In genomic region chr13:38526116-38526515, GRCm38 (mm10) we compare ENCODE assay signal across 9 mouse cellular contexts. TPM values are rescaled to one million over a fixed set of nuclear protein-coding genes. Genes with fewer than 3 reads are reported as not detected.
DNase-seq lines count a peak whose midpoint lies in the region; ATAC-seq and TF ChIP-seq lines count a peak whose summit lies in the region.
"Had no signal": no experiment of that assay in that cellular context is flagged by ENCODE, and none has a peak within 500 bp of the region (broad histone marks: within the 10 kb centered on the region; RNA-seq: fewer than 3 reads in every experiment).

No protein-coding gene starts in this region.

- no peak overlapping the region for H3K27ac ChIP-seq in hindbrain, embryonic 13.5 days
- no peak overlapping the region for H3K27ac ChIP-seq in kidney, embryonic 15.5 days
- H3K27ac ChIP-seq in neural tube, embryonic 13.5 days (replicated peaks), result no peak overlapping the region
- H3K27ac ChIP-seq: left cerebral cortex, adult 2 months had no signal

- TF ChIP-seq CTCF in lung, adult 2 months (IDR thresholded peaks at IDR 0.05; ENCODE audit: insufficient read depth, low read length), result no peak

- H3K4me2 ChIP-seq in hindbrain, embryonic 13.5 days, result peak overlapping the region; percentile 83; the same call in 1 of the 2 replicates
- H3K4me2 ChIP-seq in kidney, embryonic 15.5 days, result peak overlapping the region; percentile 83
- peak overlapping the region; percentile 91 for H3K4me2 ChIP-seq in neural tube, embryonic 13.5 days

- no peak for ATAC-seq in hindbrain, embryonic 13.5 days (ENCODE audit: low FRiP score)
- ATAC-seq in kidney, embryonic 15.5 days (replicated peaks; ENCODE audit: low FRiP score), result no peak
- no peak for ATAC-seq in neural tube, embryonic 13.5 days (ENCODE audit: low read depth)

- no peaks in the 10 kb centered on the region for H3K9me3 ChIP-seq in hindbrain, embryonic 13.5 days
- no peaks in the 10 kb centered on the region for H3K9me3 ChIP-seq in kidney, embryonic 15.5 days (replicated peaks)
- no peaks in the 10 kb centered on the region for H3K9me3 ChIP-seq in neural tube, embryonic 13.5 days

- no peak for DNase-seq in lung, adult 2 months
- no peak for DNase-seq in lung, postnatal 14 days
- DNase-seq in testis, postnatal 10 days (ENCODE audit: low spot score), result no peak
- DNase-seq in adrenal gland, adult (ENCODE audit: inconsistent age in 2 of 2, low spot score in 1 of 2), result no peak
- DNase-seq: thymus, postnatal 4 days had no signal

- no peak overlapping the region for H3K9ac ChIP-seq in hindbrain, embryonic 13.5 days
- no peak overlapping the region for H3K9ac ChIP-seq in kidney, embryonic 15.5 days
- 0 out of 2 replicates have a peak overlapping the region, but pooled peaks have one; percentile 85 for H3K9ac ChIP-seq in neural tube, embryonic 13.5 days

- H3K27me3 ChIP-seq in hindbrain, embryonic 13.5 days, result peaks cover 6% of the 10 kb centered on the region; the same call in 1 of the 2 replicates
- no peaks in the 10 kb centered on the region for H3K27me3 ChIP-seq in kidney, embryonic 15.5 days
- no peaks in the 10 kb centered on the region; the same call in 1 of the 2 replicates for H3K27me3 ChIP-seq in neural tube, embryonic 13.5 days

- peak overlapping the region; percentile 7 for H3K4me3 ChIP-seq in lung, adult 2 months (replicated peaks; ENCODE audit: extremely low read depth, low read depth, low read length)
- no peak overlapping the region for H3K4me3 ChIP-seq in hindbrain, embryonic 13.5 days
- peak overlapping the region; percentile 97 for H3K4me3 ChIP-seq in kidney, embryonic 15.5 days (replicated peaks)
- peak overlapping the region; percentile 86; the same call in 1 of the 2 replicates for H3K4me3 ChIP-seq in neural tube, embryonic 13.5 days
- H3K4me3 ChIP-seq: left cerebral cortex, adult 2 months had no signal

- no peak for TF ChIP-seq POLR2A in lung, adult 2 months (IDR thresholded peaks at IDR 0.05; ENCODE audit: borderline replicate concordance, extremely low read depth, low read depth, low read length)

- 33% methylated on average over 2 of the region's 2 CpGs for WGBS in lung, adult 2 months
- 85% methylated on average over 2 of the region's 2 CpGs for WGBS in hindbrain, embryonic 13.5 days
- WGBS in kidney, embryonic 15.5 days, result 75% methylated on average over 2 of the region's 2 CpGs
- 91% methylated on average over 2 of the region's 2 CpGs for WGBS in neural tube, embryonic 13.5 days

- peaks cover 22% of the 10 kb centered on the region for H3K36me3 ChIP-seq in hindbrain, embryonic 13.5 days
- peaks cover 28% of the 10 kb centered on the region for H3K36me3 ChIP-seq in kidney, embryonic 15.5 days
- peaks cover 23% of the 10 kb centered on the region for H3K36me3 ChIP-seq in neural tube, embryonic 13.5 days

- peaks cover 34% of the 10 kb centered on the region for H3K4me1 ChIP-seq in lung, adult 2 months (ENCODE audit: control insufficient read depth, insufficient read depth, low read length)
- H3K4me1 ChIP-seq in hindbrain, embryonic 13.5 days (replicated peaks), result peaks cover 33% of the 10 kb centered on the region
- peaks cover 24% of the 10 kb centered on the region for H3K4me1 ChIP-seq in kidney, embryonic 15.5 days
- peaks cover 32% of the 10 kb centered on the region for H3K4me1 ChIP-seq in neural tube, embryonic 13.5 days (replicated peaks)

RNA-seq across cellular contexts. Expression of gene Txndc5, which starts 2.5 kb away (rescaled TPM):
- polyA plus RNA-seq in lung, adult 2 months (2012; rRNA removed), result 134 and 151 TPM in 2 replicates
- polyA plus RNA-seq in hindbrain, embryonic 13.5 days (2015; fragmentation: Nextera tagmentation; extraction: Ambion mirVana), result 81.0 and 85.4 TPM in 2 replicates
- 264 and 277 TPM in 2 replicates for polyA plus RNA-seq in kidney, embryonic 15.5 days (2015; fragmentation: Nextera tagmentation; extraction: Ambion mirVana)
- polyA plus RNA-seq in neural tube, embryonic 13.5 days (2015; fragmentation: Nextera tagmentation; extraction: Ambion mirVana), result 91.2 and 104 TPM in 2 replicates
